In genomic region chr1:168479626-168480025, GRCm38 (mm10) we compare ENCODE assay signal across 25 mouse cellular contexts. TPM values are rescaled to one million over a fixed set of nuclear protein-coding genes. Genes with fewer than 3 reads are reported as not detected.
DNase-seq lines count a peak whose midpoint lies in the region; TF ChIP-seq lines count a peak whose summit lies in the region.
"Had no signal": no experiment of that assay in that cellular context is flagged by ENCODE, and none has a peak within 500 bp of the region (broad histone marks: within the 10 kb centered on the region; RNA-seq: fewer than 3 reads in every experiment).

No protein-coding gene starts in this region.

- no peak overlapping the region for H3K27ac ChIP-seq in layer of hippocampus, adult 2 months
- H3K27ac ChIP-seq: embryonic facial prominence, embryonic 10.5 days; embryonic facial prominence, embryonic 13.5 days; forebrain, embryonic 13.5 days; hindbrain, embryonic 10.5 days; hindbrain, embryonic 13.5 days; intestine, embryonic 15.5 days had no signal

- intact Hi-C loops in heart, postnatal 14 days (cut with DNase I) = loop anchor here (5.0 kb wide), 1 partner anchor 102 kb away; no protein-coding TSS in a partner anchor

- H3K4me3 ChIP-seq in layer of hippocampus, adult 2 months = no peak overlapping the region
- H3K4me3 ChIP-seq: embryonic facial prominence, embryonic 10.5 days; embryonic facial prominence, embryonic 13.5 days; erythroblast, embryonic 14.5 days; forebrain, embryonic 13.5 days; hindbrain, embryonic 10.5 days; hindbrain, embryonic 13.5 days; intestine, embryonic 15.5 days had no signal

- peak; percentile 49 for DNase-seq in heart, adult 11 months
- DNase-seq in heart, postnatal 14 days = no peak
- peak; percentile 32 to 35 for DNase-seq in layer of hippocampus, adult 2 months (ENCODE audit: low spot score in 2 of 2)
- DNase-seq in layer of hippocampus, postnatal 25 days (ENCODE audit: extremely low spot score in 1 of 2, low spot score in 1 of 2) = no peak
- peak; percentile 24 for DNase-seq in layer of hippocampus, adult 9-11 months
- DNase-seq in frontal cortex, postnatal 10 days (ENCODE audit: low spot score in 2 of 2) = no peak
- DNase-seq: adrenal gland, postnatal 10 days; adrenal gland, postnatal 36 days; B cell, adult 2 months; cerebellum, adult 11 months; cerebellum, adult 8-10 months; cerebellum, postnatal 10 days; cerebellum, postnatal 36 days; embryo, embryonic 11 days; forebrain, postnatal 0 days; gastrocnemius, postnatal 25 days; heart, postnatal 36 days had no signal

- TF ChIP-seq CTCF in layer of hippocampus, adult 2 months (conservative IDR thresholded peaks at IDR 0.05) = no peak

RNA-seq across cellular contexts. Expression of gene Pbx1, which starts 47.6 kb away (rescaled TPM):
- 10 to 100 TPM; 54.2 to 63.0 TPM for total RNA-seq in heart, postnatal 14 days (2021)
- 100 to 1,000 TPM; 120 to 123 TPM for total RNA-seq in layer of hippocampus, adult 2 months (2021)
- total RNA-seq in layer of hippocampus, postnatal 25 days (2021) = 100 to 1,000 TPM in 1 of 2 experiments, 10 to 100 TPM in 1; 98.0 to 114 TPM
- total RNA-seq: CH12.LX had no signal

Comparison
In these comparisons a context has a peak if more than half of its experiments do, and no peak if none do; other contexts are left out.
1. DNase-seq: peak in heart, adult 11 months (single experiment), layer of hippocampus, adult 2 months (2 of 2) and layer of hippocampus, adult 9-11 months (single experiment); none in heart, postnatal 14 days (0 of 2), layer of hippocampus, postnatal 25 days (0 of 2) and frontal cortex, postnatal 10 days (0 of 2).